Mouse (Mus musculus): ENCODE data around the gene Gpr179.
"Not testable (repeated sequence)": the region's sequence is repeated elsewhere in the genome, so short reads cannot be mapped to it uniquely, and the experiment has no call there.

The Gpr179 gene

DNA sequence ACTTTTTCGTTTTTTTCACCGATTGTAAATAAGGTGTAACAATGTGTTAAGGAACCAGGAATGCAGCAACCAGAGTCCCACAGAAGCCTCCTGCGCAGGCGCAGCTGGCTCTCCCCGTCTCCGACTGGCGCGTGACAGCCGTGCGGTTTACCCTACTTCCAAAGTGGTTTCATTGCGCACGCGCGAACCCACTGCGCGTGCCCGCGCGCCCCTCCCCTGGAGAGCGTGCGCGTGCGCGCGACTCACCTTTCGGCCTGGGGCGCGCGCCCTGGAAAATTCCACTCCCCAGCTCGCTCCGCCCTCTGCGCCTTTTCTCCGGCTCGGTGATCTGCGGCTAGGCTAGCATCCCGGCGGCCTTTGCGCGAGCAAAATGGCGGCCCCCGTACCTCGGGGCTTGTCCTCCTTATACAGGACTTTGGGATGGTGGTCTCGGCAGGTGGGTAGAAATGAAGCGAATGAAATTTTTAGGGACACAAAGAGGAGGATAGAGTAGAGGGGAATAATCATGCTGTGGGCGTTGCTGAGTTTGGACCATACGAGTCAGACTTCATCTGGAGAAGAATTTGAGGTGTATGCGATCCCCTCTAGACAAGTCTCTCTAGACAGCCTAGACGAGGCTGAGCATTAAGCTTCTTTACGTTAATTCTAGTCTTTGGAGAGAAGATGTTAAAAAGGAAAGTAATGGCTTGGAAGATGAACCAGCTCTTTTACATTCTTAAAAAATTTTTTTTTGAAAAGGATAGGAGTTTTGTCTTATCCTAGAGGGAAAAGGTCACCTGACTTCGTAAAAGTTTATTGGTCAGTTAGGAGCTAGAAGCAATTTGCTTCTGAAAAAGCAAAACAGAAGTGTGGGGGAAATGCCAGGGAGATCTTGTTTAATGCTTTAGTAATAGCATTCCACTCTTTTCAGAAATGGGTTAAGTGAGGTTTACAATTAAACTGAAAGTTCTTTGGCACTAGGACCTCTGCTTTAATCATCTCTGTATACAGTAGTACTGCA is 36.1 kb downstream of the Gpr179 start, which contains the start of gene Mrpl45:
Gene Mrpl45, plus strand, starts transcription at position 213 of the 1,000 bp plus-strand sequence.
- DNase-seq = peak; percentile 99

DNA sequence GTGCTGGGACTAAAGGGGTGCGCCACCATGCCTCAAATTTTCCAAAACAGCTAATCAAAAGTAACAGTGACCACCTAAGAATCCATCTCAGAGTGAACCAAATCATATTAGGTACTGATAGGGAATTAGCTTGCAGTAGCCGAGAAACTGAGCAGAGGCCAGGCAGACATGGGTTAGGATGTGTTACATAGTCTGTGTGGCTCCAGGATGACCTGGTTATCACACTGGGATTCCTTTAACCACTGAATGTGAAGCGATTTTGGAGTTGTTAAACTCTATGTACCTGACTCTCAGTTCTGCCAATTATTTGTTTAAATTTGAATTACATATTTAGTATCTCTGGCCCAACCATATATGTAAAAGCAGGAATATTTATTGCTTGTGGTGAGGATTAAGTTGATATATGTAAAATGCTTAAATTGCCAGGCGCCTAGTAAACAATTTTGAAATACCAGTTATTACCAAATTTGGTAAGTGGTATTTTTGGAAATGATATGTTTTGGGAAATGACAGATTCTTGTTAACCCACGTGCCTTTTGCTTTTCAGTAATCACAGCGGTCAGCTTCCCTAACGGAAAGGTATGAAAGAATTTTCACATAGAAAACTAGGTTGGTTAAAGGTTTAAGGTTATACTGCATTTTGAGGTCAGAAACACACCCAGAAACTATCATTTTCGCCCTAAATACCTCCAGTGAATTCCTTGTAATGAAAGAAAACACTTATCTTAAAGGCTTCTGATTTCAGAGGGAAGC is 37.0 kb downstream of the Gpr179 start:
- DNase-seq = no peak

DNA sequence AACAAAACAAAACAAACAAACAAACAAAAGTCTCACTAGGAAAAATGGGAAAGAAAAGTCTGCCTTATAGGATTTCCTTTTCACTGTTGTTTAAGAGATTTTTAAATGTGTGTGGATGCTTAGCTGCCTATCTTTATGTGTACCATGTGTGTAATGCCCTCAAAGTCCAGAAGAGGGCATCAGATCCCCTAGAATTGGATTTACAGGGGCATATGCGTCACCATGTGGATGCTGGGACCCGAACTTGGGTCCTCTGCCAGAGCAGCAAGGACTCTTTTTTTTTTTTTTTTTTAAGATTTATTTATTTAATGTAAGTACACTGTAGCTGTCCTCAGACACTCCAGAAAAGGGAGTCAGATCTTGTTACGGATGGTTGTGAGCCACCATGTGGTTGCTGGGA is 37.8 kb downstream of the Gpr179 start:
- peak; percentile 51 for DNase-seq

DNA sequence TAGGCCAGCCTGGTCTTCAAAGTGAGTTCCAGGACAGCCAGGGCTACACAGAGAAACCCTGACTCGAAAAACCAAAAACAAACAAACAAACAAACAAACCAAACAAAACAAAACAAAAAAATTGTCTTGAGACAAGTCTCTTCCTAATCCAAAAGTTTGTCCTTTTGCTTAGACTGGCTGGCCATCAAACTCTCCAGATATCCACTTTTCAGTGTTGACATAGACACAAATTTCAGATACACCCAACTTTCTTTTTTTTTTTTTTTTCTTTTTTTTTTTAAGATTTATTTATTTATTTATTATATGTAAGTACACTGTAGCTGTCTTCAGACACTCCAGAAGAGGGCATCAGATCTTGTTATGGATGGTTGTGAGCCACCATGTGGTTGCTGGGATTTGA is 39.0 kb downstream of the Gpr179 start:
- not testable (repeated sequence) for DNase-seq

DNA sequence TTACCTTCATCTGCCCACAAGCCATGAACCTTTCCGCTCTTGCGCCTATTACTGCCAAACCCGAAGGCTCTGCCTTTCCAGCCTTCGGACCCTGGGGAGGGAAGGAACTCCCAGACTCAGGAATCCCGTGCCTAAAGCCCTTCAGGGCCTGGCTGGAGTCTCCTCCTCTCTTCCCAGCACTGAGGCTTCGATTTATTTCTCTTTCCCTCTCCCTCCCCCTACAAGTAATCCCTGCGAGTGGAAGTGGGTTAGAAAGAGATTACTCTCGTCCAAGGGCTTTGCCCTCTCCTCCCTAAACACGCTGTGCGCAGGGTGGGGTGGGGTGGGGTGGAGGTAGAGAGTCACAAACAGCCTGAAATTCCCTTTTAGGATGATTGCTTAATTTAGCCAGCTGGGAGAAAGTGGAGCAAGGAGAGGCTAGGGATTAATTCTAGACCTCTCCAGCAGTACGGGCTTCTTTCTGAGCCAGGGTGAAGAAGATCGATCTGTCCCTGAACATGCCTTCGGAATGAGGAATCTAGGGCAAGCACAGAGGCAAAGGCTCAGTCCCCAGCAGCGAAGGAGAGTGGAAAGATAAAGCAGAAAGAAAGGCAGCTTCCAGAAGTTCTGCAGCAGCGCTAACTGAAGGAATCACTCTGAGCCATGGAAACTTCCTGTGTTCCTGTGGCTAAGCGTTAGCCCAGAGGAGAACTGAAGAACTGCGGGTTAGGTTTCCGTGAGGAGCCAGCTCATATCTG is 40.8 kb downstream of the Gpr179 start:
- DNase-seq = no peak

DNA sequence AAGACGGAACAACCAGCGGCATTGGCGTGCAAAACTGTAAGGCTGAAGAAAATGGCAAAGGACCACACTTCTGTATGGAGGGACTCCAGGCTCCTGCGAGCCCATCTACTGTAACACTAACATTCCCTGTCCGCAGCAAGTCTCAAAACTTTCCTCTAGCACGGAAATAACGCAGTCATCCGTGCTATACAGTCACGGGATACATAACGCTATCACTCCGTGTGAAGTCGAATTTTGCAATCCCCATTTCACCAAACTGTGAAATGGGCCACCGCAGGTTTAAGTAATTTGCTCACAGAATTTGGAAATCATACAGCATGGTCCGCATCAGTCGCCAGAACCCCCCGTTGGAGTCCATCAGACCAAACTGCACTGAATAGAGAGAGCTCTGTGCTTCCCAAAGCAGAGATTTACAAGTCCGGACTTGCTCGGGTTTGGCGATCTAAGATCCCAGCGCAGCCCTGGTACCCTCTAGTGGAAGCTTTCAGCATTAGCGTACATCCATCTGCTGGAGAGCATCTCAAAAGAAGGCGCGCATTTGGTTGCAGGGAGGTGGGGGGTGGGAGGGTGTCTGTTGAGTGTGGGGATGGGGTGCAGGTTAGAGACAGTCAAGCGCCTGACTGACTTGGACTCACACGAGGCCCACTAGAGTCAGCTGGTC is 41.8 kb downstream of the Gpr179 start:
- peak; percentile 85 for DNase-seq

DNA sequence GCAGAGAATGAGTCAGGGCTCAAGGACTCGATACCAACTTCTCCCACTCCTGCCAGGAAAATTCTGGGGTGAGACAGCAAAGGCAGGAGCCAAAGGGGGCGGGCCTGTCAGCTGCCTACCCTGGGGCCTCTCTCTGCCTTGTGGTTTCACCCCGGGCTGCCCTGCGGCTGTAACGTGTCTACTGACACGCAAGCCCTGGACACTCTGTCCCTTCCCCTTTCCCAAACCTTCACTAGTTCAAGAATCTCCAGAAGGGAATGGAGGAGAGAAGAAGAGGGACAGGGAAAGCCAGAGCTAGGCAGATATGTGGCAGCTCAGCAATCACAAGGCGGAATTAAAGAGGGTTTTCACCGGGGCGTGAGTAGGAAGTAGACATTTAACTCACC is 42.4 kb downstream of the Gpr179 start:
- DNase-seq = peak; percentile 63

DNA sequence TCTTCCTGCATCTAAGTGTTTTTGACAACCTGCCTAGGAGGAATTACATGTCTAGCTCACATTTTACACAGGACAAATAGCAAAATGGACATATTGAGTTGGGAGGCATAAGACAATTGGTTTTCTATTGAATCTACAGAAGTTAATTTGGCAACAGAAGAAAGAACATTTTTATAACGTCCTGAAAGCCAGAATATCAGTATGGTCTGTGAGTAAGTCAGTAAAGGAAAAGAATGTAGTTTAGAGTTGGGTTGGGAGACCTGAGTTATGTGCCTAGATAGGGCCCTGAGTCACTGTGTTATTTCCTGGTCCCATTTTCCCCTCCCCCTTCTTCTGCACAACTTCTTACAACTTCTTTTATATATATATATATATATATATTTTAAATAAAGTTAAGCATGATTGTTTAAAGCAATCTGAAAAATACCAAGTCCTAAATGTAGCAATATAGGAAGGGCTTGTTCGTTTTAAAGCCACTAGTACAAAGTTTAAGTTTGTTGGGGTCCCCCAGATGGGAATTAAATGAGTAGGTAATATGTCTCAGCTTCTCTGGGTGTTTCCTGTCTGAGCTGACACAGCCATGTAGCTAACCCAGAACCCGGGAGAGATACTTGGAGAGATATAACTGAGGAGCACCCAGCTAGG is 42.9 kb downstream of the Gpr179 start:
- no peak for DNase-seq

DNA sequence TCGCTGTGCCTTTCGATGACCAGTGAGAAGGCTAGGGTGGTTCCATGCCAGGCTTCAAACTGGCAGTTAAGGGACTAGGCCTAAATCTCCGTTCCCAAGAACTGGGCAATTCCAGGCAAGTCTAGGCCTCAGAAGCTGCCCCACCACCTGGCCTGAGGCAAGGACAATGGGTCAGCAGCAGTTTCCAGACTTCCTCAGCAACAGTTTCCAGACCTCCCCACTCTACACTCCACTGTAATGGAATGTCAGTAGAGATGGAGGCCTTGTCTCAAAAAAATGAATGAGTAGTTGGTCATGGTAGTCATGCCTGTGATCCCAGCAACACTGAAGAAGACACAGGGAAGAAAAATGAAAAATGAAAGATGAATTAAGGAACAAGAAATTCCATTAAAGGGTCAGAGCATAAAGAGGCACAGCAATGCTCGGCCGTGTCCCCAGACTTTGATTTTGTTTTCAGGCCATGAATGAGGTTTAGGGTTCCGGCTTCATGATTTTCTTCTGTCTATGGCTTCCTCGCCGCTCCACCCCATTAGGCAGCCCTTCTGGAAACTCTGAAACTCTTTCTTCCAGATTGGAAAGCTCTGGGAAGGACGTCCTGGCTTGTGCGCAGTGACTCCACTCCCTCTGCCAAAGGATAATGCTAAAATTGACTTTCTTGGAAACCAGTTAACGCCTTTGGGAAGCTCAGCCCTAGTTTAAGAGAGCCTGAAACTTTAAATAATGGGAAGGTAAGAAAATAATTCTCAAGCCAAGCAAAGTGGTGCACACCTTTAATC is 44.4 kb downstream of the Gpr179 start:
- no peak for DNase-seq

DNA sequence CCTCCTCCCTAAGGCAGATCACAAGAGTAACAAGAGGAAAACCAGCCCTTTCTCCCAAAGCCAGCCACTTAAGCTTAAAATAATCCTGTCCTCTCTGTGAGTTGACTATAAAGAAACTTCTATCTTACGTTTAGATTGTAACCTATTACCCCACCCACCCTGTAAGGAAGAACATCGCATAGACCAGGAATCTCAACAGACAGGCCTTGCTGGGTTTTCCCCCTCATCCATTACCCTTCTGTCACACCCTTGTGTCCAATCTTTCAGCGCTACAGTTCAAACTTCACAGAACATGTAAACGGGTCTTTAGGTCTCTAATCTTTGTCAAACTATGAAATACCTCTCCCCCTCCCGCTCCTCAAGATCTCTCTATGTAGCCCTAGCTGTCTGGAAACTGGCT is 47.2 kb downstream of the Gpr179 start:
- no peak for DNase-seq

DNA sequence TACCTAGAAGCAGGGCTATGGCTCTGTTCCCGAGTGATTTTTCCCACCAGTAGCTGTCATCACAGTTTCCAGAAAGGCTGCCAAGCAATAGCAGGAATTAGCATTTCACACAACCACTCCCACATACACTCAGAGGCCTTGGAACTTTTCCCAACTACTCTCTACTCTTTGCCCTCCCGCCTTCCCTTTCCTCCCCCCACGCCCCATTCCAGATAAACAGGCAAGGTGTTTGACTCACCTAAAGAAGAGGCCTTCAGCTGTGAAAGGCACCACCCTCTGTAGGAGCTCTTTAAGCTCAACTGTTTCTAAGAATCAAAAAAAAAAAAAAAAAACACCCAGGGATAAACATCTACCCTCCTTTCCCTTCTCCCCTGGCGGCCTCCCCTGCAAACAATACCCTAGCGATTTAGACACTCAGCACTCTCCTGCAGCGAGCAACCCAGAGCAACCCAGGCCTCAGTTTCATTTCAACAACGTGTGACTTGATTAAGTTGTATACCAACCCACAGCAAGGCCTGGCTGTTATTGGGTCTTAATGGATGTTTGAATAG is 49.6 kb downstream of the Gpr179 start:
- no peak for DNase-seq

DNA sequence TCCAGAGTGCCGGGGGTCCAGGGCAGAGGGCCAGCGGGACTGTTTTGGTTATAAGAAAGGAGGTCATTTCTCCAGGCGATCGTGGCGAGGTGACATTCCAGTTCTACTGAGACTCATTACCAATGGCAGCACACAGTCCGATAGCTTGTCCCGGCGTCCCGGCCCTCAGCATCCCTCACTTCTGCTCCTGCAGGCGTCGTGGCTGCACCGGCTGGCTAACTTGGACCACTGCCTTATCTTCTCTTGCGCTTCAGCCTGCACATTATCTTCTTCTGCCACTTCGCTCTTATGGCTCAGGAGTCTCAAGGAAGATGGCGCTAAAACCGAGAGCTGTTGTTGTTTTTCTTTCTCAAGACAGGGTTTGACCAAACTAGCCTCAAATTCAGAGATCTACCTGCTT is 50.5 kb downstream of the Gpr179 start:
- DNase-seq = no peak

DNA sequence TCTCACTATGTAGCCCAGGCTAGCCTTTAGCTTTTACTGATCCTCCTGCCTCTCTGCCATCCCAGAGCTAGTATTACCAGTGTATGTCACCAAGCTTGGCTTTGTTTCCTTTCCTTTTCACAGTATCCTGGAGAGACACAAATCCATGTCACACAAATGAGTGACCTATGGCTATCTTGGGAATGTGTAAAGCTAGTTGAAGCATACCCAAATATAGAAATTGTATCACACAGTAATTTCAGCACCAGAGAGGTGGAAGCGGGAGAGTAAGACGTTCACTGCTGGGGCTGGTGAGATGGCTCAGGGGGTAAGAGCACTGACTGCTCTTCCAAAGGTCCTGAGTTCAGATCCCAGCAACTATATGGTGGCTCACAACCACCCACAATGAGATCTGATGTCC is 51.9 kb downstream of the Gpr179 start:
- no peak for DNase-seq

DNA sequence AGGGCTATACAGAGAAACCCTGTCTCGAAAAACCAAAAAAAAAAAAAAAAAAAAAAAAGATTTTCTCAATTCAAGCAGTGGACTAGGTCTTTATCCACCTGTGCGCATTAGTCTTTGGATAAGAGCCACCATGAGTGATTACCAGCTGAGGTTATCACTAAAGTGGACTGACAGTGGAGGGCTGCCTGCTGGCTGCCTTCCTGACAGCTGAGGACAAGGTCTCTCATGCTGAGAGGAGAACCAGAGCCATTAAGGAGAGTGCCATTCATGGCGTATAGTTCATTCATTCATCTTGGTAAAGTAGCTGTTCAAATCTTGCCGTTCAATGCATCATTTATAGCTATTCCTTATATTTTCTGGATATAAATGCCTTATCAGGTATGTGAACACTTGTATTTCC is 55.3 kb downstream of the Gpr179 start:
- no peak for DNase-seq

DNA sequence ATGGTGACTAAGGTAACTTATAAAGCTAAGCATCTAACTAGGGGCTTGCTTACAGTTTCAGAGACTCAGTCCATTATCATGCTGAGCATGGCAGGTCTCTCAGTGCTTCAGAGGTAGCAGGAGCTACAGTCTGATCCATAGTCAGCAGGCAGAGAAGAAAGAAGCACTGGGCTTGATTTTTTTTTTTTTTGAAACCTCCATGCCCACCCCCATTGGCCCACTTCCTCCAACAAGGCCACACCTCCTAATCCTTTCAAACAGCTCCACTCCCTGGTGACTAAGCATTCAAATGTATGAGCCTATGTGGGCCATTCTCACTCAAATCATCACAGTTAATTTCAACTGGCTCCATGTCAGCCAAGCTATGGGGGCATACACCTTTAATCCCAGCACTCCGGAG is 59.1 kb downstream of the Gpr179 start:
- DNase-seq = no peak

DNA sequence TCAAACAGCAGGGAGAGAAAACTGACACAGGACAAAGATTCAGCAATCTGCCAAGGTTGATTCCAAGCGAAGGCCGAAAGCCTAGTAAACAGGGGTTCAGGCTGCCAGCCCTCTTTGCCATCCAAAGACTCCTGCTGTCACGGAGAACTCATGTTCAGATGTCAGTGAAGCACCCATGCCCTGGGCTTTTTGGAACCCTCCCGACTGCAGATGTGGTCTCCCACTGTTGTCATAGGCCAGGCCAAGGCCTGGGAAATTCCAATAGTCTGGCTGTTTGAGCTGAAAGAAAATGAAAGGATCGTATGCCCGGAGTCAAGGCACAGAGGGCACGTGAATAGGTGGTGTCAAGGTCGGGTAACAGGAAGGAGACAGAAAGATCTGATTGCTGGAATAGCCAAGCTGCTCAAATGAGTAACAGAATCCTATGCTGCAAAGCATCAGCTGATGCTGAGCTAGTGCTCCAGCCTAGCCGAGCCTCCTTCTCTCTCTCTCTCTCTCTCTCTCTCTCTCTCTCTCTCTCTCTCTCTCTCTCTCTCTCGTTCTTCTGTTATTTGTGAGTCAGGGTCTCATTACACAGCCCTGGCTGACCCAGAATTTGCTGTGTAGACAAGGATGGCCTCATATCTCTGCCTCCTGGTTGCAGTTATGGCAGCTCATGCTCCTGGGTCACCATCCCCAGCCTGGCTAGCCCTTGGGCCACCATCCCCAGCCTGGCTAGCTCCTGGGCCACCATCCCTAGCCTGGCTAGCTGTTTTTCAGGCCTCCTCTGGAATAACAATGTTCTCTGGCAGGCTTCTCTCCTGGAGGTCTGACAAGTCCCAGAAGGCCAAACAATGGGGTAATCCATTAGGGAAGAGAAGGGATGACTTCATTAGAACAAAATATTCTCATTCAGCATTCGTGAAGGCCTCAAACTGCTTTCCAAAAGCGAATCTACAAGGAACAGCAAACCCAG is 62.3 kb downstream of the Gpr179 start:
- peak; percentile 35 for DNase-seq

DNA sequence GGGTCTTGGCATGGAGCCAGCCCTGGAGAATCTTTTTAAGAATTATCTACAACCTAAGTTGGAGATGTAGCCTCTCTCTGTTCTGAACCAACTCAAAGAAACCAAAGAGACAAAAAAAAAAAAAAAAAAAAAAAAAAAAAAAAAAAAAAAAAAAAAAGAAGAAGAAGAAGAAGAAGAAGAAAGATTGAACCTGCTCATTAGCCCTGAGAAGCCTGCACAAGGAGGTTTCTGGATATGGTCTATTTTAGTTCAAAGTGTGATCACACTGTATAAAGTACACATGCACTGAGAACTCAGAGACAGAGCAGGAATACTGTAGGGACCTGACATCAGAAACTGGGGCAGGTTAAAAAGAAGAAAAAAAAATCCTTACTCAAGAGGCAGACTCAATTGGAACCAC is 64.2 kb downstream of the Gpr179 start:
- DNase-seq = no peak

DNA sequence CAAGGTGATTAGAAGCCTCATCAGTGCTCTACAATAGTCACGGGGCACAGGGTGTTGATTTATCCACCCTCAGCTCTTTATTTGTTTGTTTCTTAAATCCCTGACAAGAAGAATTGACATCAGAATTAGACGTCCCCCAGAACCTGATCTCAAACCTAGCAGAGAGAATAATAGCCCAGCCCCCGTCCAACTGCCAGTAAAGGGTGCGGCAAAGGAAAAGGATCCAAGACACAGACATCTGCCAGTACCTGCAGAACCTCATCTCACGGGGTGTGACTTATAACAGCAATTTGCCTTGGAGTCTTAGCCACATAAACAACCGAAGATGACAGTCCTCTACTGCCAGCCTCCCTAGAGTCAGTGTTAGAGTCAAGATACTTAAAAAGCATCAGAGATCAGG is 64.9 kb downstream of the Gpr179 start:
- DNase-seq = no peak

DNA sequence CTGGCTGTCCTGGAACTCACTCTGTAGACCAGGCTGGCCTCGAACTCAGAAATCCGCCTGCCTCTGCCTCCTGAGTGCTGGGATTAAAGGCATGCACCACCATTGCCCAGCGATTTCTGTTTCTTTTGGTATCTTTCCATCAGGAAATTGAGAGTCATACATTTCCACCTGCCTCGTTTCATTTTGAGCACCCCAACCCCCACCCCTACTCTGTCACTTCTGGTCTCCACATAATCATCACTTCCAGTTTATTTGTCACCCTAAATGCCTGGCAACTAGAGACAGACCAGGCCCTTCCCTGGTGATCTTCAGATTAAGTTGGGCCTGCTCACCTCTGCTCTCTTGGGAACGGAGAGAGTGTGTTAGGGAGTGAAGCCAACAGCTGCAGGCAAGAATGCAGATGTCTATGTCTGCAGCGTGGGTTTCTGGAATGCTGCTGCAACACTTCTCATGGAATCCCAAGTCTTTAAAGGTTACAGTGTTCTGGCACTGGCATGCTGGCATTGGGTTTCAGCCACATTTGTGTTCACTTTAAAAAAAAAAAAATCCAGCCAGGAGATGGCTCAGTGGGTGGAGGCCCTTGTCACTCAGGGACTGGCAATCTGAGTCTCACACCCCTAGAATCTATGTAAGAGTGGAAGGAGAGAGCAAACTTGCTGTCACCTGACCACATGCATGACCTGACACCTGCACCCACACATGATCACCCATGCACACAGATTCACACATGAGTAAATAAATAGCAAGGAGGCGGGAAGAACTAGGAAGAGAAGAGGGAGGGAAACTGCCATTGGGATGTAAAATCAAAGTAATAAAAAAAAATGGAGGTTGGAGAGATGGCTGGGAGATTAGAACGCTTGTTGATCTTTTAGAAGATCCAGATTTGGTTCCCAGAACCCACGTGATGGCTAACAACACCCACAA is 65.8 kb downstream of the Gpr179 start:
- DNase-seq = no peak

Data from cerebellum, adult 9-11 months (tissue).